Mouse (Mus musculus): Measurements from ENCODE around the gene Plxna4.

Gene Plxna4

GRCm38 (mm10) chr6:32348996-32349395, 239.0 kb downstream of the Plxna4 start:
- no peak for DNase-seq (ENCODE audit: low read depth, low spot score)

GRCm38 (mm10) chr6:32348126-32348525, 239.9 kb downstream of the Plxna4 start:
- no peak for DNase-seq (ENCODE audit: low read depth, low spot score)

- DNase-seq (ENCODE audit: low read depth, low spot score), result no peak
Measured at GRCm38 (mm10) chr6:32346015-32346414, 242.0 kb downstream of the Plxna4 start.

GRCm38 (mm10) chr6:32342727-32343126, 245.3 kb downstream of the Plxna4 start:
- no peak for DNase-seq (ENCODE audit: low read depth, low spot score)

- no peak for DNase-seq (ENCODE audit: low read depth, low spot score)
Measured at GRCm38 (mm10) chr6:32342272-32342671, 245.7 kb downstream of the Plxna4 start.

- DNase-seq (ENCODE audit: low read depth, low spot score), result no peak
Measured at GRCm38 (mm10) chr6:32338416-32338943, 249.5 kb downstream of the Plxna4 start.

- no peak for DNase-seq (ENCODE audit: low read depth, low spot score)
Measured at GRCm38 (mm10) chr6:32331281-32331680, 256.7 kb downstream of the Plxna4 start.

GRCm38 (mm10) chr6:32330034-32330795, 257.8 kb downstream of the Plxna4 start:
- no peak for DNase-seq (ENCODE audit: low read depth, low spot score)

- DNase-seq (ENCODE audit: low read depth, low spot score), result no peak
Measured at GRCm38 (mm10) chr6:32328028-32328427, 260.0 kb downstream of the Plxna4 start.

GRCm38 (mm10) chr6:32327173-32327572, 260.8 kb downstream of the Plxna4 start:
- no peak for DNase-seq (ENCODE audit: low read depth, low spot score)

GRCm38 (mm10) chr6:32326406-32326805, 261.6 kb downstream of the Plxna4 start:
- DNase-seq (ENCODE audit: low read depth, low spot score), result no peak

- DNase-seq (ENCODE audit: low read depth, low spot score), result no peak
Measured at GRCm38 (mm10) chr6:32325851-32326250, 262.1 kb downstream of the Plxna4 start.

- DNase-seq (ENCODE audit: low read depth, low spot score), result no peak
Measured at GRCm38 (mm10) chr6:32321187-32321586, 266.8 kb downstream of the Plxna4 start.

GRCm38 (mm10) chr6:32320254-32320653, 267.7 kb downstream of the Plxna4 start:
- no peak for DNase-seq (ENCODE audit: low read depth, low spot score)

- DNase-seq (ENCODE audit: low read depth, low spot score), result no peak
Measured at GRCm38 (mm10) chr6:32317470-32317869, 270.5 kb downstream of the Plxna4 start.

- DNase-seq (ENCODE audit: low read depth, low spot score), result no peak
Measured at GRCm38 (mm10) chr6:32315011-32315450, 273.0 kb downstream of the Plxna4 start.

- no peak for DNase-seq (ENCODE audit: low read depth, low spot score)
Measured at GRCm38 (mm10) chr6:32309147-32309546, 278.8 kb downstream of the Plxna4 start.

GRCm38 (mm10) chr6:32300611-32301010, 287.4 kb downstream of the Plxna4 start:
- DNase-seq (ENCODE audit: low read depth, low spot score), result no peak

- DNase-seq (ENCODE audit: low read depth, low spot score), result no peak
Measured at GRCm38 (mm10) chr6:32281457-32281856, 306.5 kb downstream of the Plxna4 start.

GRCm38 (mm10) chr6:32280728-32281127, 307.3 kb downstream of the Plxna4 start:
- no peak for DNase-seq (ENCODE audit: low read depth, low spot score)

- no peak for DNase-seq (ENCODE audit: low read depth, low spot score)
Measured at GRCm38 (mm10) chr6:32271463-32271862, 316.5 kb downstream of the Plxna4 start.

- no peak for DNase-seq (ENCODE audit: low read depth, low spot score)
Measured at GRCm38 (mm10) chr6:32266085-32266484, 321.9 kb downstream of the Plxna4 start.

GRCm38 (mm10) chr6:32261339-32261738, 326.7 kb downstream of the Plxna4 start:
- DNase-seq (ENCODE audit: low read depth, low spot score), result no peak
